Mouse (Mus musculus) ovary, adult 18-20 months (tissue): ENCODE results near the gene Sptbn4.

Experiments
- DNase-seq: peaks from one replicate; pipeline ENCODE4 v3.0.0; 2022; ENCODE audit warnings: low spot score, mixed read lengths

Sptbn4 gene

GRCm38 (mm10) chr7:27326101-27326880, 121.2 kb downstream of the Sptbn4 start:
- DNase-seq, result no peak

GRCm38 (mm10) chr7:27325697-27326096, 121.8 kb downstream of the Sptbn4 start:
- DNase-seq, result no peak

- no peak for DNase-seq
Measured at GRCm38 (mm10) chr7:27324928-27325327, 122.6 kb downstream of the Sptbn4 start.

GRCm38 (mm10) chr7:27324161-27324560, 123.3 kb downstream of the Sptbn4 start:
- DNase-seq, result no peak

GRCm38 (mm10) chr7:27323001-27323400, 124.5 kb downstream of the Sptbn4 start:
- DNase-seq, result no peak

GRCm38 (mm10) chr7:27322291-27322690, 125.2 kb downstream of the Sptbn4 start:
- DNase-seq, result no peak

GRCm38 (mm10) chr7:27319411-27319810, 128.1 kb downstream of the Sptbn4 start:
- no peak for DNase-seq

- DNase-seq, result no peak
Measured at GRCm38 (mm10) chr7:27315958-27316357, 131.5 kb downstream of the Sptbn4 start.

- DNase-seq, result no peak
Measured at GRCm38 (mm10) chr7:27314393-27314792, 133.1 kb downstream of the Sptbn4 start.

- DNase-seq, result no peak
Measured at GRCm38 (mm10) chr7:27311651-27312284, 135.7 kb downstream of the Sptbn4 start.

- no peak for DNase-seq
Measured at GRCm38 (mm10) chr7:27310996-27311535, 136.4 kb downstream of the Sptbn4 start.

- no peak for DNase-seq
Measured at GRCm38 (mm10) chr7:27310306-27310705, 137.2 kb downstream of the Sptbn4 start.

- DNase-seq, result no peak
Measured at GRCm38 (mm10) chr7:27309832-27310231, 137.7 kb downstream of the Sptbn4 start.

GRCm38 (mm10) chr7:27308821-27309549, 138.5 kb downstream of the Sptbn4 start:
- no peak for DNase-seq

GRCm38 (mm10) chr7:27307551-27307950, 139.9 kb downstream of the Sptbn4 start:
- no peak for DNase-seq
